Mouse (Mus musculus) liver, embryonic 12.5 days (tissue): ENCODE results near the gene Efnb2. TPM values are rescaled to one million over a fixed set of nuclear protein-coding genes. Genes with fewer than 3 reads are reported as not detected.
A peak's percentile ranks its signal among the peaks of the same experiment; 100 is the strongest.

Source experiments
- ATAC-seq: fragments of 200-750 bp; cut with Nextera tagmentation; 2 replicates; pipeline ENCODE4 v1.8.0; 2017; ENCODE audit warnings: moderate number of reproducible peaks, mild to moderate bottlenecking, moderate library complexity
- H3K27ac ChIP-seq: fragments of 300-500 bp; sonication (generic); 2 replicates; pipeline ENCODE4 v1.5.1; 2016; ENCODE audit warnings: mild to moderate bottlenecking
- H3K27me3 ChIP-seq: fragments of 300-500 bp; sonication (generic); replicated peaks from 2 replicates; pipeline ENCODE4 v1.6.1; 2016; ENCODE audit warnings: mild to moderate bottlenecking, moderate library complexity
- H3K36me3 ChIP-seq: fragments of 300-500 bp; sonication (generic); 2 replicates; pipeline ENCODE4 v1.6.1; 2016; ENCODE audit warnings: mild to moderate bottlenecking, moderate library complexity
- H3K4me1 ChIP-seq: fragments of 300-500 bp; sonication (generic); 2 replicates; pipeline ENCODE4 v1.6.1; 2016
- H3K4me2 ChIP-seq: fragments of 300-500 bp; sonication (generic); 2 replicates; pipeline ENCODE4 v1.6.1; 2016; ENCODE audit warnings: mild to moderate bottlenecking, moderate library complexity
- H3K4me3 ChIP-seq: fragments of 300-500 bp; sonication (generic); 2 replicates; pipeline ENCODE4 v1.5.1; 2016; ENCODE audit warnings: mild to moderate bottlenecking, moderate library complexity
- H3K9ac ChIP-seq: fragments of 300-500 bp; sonication (generic); 2 replicates; pipeline ENCODE4 v1.6.1; 2016; ENCODE audit warnings: mild to moderate bottlenecking, moderate library complexity
- H3K9me3 ChIP-seq: fragments of 300-500 bp; sonication (generic); replicated peaks from 2 replicates; pipeline ENCODE4 v1.6.1; 2016; ENCODE audit warnings: mild to moderate bottlenecking, moderate library complexity
- WGBS: fragments of 180-500 bp; shearing (Covaris S2); methylation state at CpG from one replicate; pipeline ENCODE4 v1.1.7; 2016; ENCODE audit not compliant: insufficient replicate concordance; 5-methylcytosine and 5-hydroxymethylcytosine counted together
- polyA plus RNA-seq: library from polyadenylated mRNA; unstranded; fragments of >200 nt; fragmentation: Nextera tagmentation; extraction: Ambion mirVana; gene quantifications from 2 replicates; pipeline ENCODE4 v1.2.1, GENCODE M21; 2016

Gene Efnb2
- polyA plus RNA-seq, 1 experiment from 2014 or later: 2.8 TPM

GRCm38 (mm10) chr8:8602616-8603461, 58.2 kb downstream of the Efnb2 start:
- H3K36me3 ChIP-seq: no peaks in the 10 kb centered on the region
- peak; percentile 35; the same call in 1 of the 2 replicates for ATAC-seq
- H3K9ac ChIP-seq: no peak overlapping the region
- no peak overlapping the region for H3K27ac ChIP-seq
- H3K9me3 ChIP-seq: no peaks in the 10 kb centered on the region
- 34% methylated on average over 7 of the region's 7 CpGs for WGBS
- no peaks in the 10 kb centered on the region for H3K27me3 ChIP-seq
- no peaks in the 10 kb centered on the region for H3K4me1 ChIP-seq
- no peak overlapping the region for H3K4me3 ChIP-seq
- no peak overlapping the region for H3K4me2 ChIP-seq

DNA sequence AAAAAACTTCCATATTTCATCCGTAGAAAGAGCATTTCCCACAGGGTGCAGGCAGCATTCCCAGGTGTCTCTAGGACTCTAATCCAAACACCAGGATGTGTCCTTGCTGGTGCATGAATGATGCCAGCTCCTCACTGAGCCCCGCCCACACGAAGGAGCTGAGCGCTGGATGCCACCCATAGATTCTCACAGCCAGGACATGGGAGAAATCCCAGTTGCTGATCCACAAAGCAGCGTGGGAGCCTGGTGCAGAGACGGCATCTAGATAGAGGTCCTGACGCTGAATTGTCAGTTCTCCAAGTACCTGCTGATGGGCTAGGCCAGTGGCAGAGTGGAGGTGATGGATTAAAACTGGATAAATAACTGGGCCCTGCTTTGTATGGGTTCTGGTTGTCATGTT, 61.1 kb downstream of the Efnb2 start:
- no peaks in the 10 kb centered on the region for H3K27me3 ChIP-seq
- no peaks in the 10 kb centered on the region for H3K36me3 ChIP-seq
- no peak overlapping the region for H3K4me2 ChIP-seq
- H3K9ac ChIP-seq: no peak overlapping the region
- WGBS: 79% methylated on average over 7 of the region's 7 CpGs
- H3K4me3 ChIP-seq: no peak overlapping the region
- no peaks in the 10 kb centered on the region for H3K9me3 ChIP-seq
- no peak for ATAC-seq
- H3K27ac ChIP-seq: no peak overlapping the region
- H3K4me1 ChIP-seq: no peaks in the 10 kb centered on the region

GRCm38 (mm10) chr8:8597434-8597833, 63.6 kb downstream of the Efnb2 start:
- 48% methylated on average over 13 of the region's 13 CpGs for WGBS
- Histone ChIP-seq H3K4me1 (no peaks in the 10 kb centered on the region), H3K36me3 (no peaks in the 10 kb centered on the region), H3K4me2 (no peak overlapping the region), H3K4me3 (no peak overlapping the region), H3K27ac (no peak overlapping the region), H3K27me3 (no peaks in the 10 kb centered on the region), H3K9me3 (no peaks in the 10 kb centered on the region), H3K9ac (no peak overlapping the region)
- no peak for ATAC-seq

- no peak overlapping the region for H3K4me3 ChIP-seq
- H3K9ac ChIP-seq: no peak overlapping the region
- H3K4me1 ChIP-seq: no peaks in the 10 kb centered on the region
- ATAC-seq: no peak
- no peaks in the 10 kb centered on the region for H3K36me3 ChIP-seq
- H3K27me3 ChIP-seq: no peaks in the 10 kb centered on the region
- H3K27ac ChIP-seq: no peak overlapping the region
- no peak overlapping the region for H3K4me2 ChIP-seq
- 68% methylated on average over 12 of the region's 12 CpGs for WGBS
- no peaks in the 10 kb centered on the region for H3K9me3 ChIP-seq
Observed at GRCm38 (mm10) chr8:8595831-8596611, 65.0 kb downstream of the Efnb2 start.

GRCm38 (mm10) chr8:8593812-8594211, 67.2 kb downstream of the Efnb2 start:
- no peak overlapping the region for H3K27ac ChIP-seq
- H3K4me2 ChIP-seq: no peak overlapping the region
- H3K9ac ChIP-seq: no peak overlapping the region
- H3K9me3 ChIP-seq: no peaks in the 10 kb centered on the region
- H3K27me3 ChIP-seq: no peaks in the 10 kb centered on the region
- no peaks in the 10 kb centered on the region for H3K36me3 ChIP-seq
- ATAC-seq: no peak
- WGBS: 45% methylated on average over 7 of the region's 7 CpGs
- no peak overlapping the region for H3K4me3 ChIP-seq
- no peaks in the 10 kb centered on the region for H3K4me1 ChIP-seq

GRCm38 (mm10) chr8:8593371-8593770, 67.7 kb downstream of the Efnb2 start:
- Histone ChIP-seq H3K9me3 (no peaks in the 10 kb centered on the region), H3K4me1 (no peaks in the 10 kb centered on the region), H3K27me3 (no peaks in the 10 kb centered on the region), H3K36me3 (no peaks in the 10 kb centered on the region), H3K4me2 (no peak overlapping the region), H3K4me3 (no peak overlapping the region), H3K27ac (no peak overlapping the region), H3K9ac (no peak overlapping the region)
- 87% methylated on average over 6 of the region's 6 CpGs for WGBS
- no peak for ATAC-seq

DNA sequence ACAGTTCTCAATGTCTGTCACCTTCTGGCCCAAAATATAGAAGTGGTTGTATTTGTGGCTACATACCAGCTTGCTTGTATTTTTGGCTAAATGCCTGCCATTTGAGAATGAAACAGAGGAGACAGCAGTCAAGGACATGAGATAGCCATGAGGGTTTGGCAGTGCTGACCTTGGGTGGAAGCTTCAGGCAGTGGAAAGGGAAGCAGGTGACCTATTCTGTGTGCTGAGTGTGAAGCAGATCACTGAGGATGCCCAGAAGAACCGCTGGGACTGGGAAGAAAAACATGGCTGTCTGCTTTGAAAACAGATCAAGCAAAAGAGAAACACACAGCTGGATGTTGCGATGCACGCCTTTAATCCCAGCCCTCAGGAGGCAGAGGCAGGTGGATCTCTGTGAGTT, 68.7 kb downstream of the Efnb2 start:
- Histone ChIP-seq H3K36me3 (no peaks in the 10 kb centered on the region), H3K27me3 (no peaks in the 10 kb centered on the region), H3K9me3 (no peaks in the 10 kb centered on the region), H3K9ac (no peak overlapping the region), H3K4me3 (no peak overlapping the region), H3K27ac (no peak overlapping the region), H3K4me2 (no peak overlapping the region), H3K4me1 (no peaks in the 10 kb centered on the region)
- 78% methylated on average over 3 of the region's 3 CpGs for WGBS
- ATAC-seq: no peak

GRCm38 (mm10) chr8:8583981-8584377, 77.1 kb downstream of the Efnb2 start:
- WGBS: 18% methylated on average over 4 of the region's 4 CpGs
- no peaks in the 10 kb centered on the region for H3K9me3 ChIP-seq
- no peak overlapping the region for H3K4me3 ChIP-seq
- H3K9ac ChIP-seq: no peak overlapping the region
- no peaks in the 10 kb centered on the region for H3K27me3 ChIP-seq
- peak overlapping the region; percentile 22 for H3K4me2 ChIP-seq
- H3K36me3 ChIP-seq: no peaks in the 10 kb centered on the region
- peaks cover 27% of the 10 kb centered on the region for H3K4me1 ChIP-seq
- peak; percentile 81 for ATAC-seq
- H3K27ac ChIP-seq: peak overlapping the region; percentile 63

DNA sequence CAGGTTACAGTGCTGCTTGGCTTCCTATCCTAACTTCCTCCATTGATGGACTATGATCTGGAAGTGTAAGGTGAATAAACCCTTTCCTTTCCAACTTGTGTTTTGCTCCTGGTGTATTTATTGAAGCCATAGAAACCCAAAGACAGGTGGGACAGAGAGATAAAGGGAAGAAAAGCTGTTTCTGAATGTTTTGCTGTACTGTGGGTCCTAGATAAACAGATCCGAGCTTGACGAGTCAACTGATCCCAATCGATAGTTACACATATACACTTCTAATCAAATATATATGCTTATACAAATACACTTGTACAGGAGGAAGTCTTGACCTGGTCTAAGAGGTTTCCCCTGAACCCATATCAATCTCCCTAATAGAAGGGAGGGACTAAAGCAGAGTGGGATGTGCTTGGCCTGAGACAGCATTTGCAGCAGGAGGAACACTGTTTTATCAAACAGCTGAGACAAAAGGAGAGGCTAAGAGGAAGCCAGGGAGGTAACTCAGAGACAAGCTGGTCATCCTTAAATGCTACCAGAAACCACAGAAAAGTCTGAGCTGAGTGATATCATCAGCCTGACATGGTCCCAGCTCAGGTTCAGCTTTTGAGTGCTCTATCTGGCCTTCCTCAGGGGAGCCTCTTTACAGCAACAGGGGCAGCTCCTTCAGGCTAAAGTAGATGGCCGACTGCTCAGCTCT, 77.6 kb downstream of the Efnb2 start:
- ATAC-seq: peak; percentile 74
- H3K4me2 ChIP-seq: peak overlapping the region; percentile 22
- no peak overlapping the region for H3K4me3 ChIP-seq
- no peaks in the 10 kb centered on the region for H3K27me3 ChIP-seq
- H3K27ac ChIP-seq: peak overlapping the region; percentile 63
- no peaks in the 10 kb centered on the region for H3K9me3 ChIP-seq
- peaks cover 27% of the 10 kb centered on the region for H3K4me1 ChIP-seq
- 23% methylated on average over 4 of the region's 4 CpGs for WGBS
- no peak overlapping the region for H3K9ac ChIP-seq
- no peaks in the 10 kb centered on the region for H3K36me3 ChIP-seq

DNA sequence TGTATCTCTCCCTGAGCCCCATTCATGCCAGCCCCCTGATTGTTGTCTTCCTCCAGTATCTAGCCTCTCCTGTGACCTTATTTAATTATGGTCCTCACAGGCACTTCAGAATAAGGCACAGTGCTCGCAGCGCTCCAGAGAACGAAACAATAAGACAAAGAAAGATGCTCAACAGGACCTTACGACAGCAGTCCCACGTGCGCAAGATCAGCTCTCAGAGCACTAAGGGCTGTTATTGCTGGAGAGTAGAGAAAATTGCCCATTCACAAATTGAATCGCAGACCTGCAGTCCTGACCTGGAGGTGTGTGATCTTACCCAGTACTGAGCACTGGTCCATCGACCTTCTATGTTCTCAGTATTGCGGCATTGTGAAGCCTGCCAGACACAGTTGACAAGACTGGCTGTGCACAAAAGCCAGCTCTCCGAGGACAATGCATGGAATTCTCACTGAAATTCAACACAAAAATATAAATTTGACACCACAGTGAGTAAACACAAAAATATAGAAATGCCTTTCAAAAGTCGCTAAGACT, 83.2 kb downstream of the Efnb2 start:
- ATAC-seq: no peak
- WGBS: 78% methylated on average over 11 of the region's 11 CpGs
- H3K9me3 ChIP-seq: no peaks in the 10 kb centered on the region

GRCm38 (mm10) chr8:8576833-8577232, 84.2 kb downstream of the Efnb2 start:
- H3K4me1 ChIP-seq: no peaks in the 10 kb centered on the region
- no peak for ATAC-seq
- H3K36me3 ChIP-seq: no peaks in the 10 kb centered on the region
- no peak overlapping the region for H3K27ac ChIP-seq
- no peaks in the 10 kb centered on the region for H3K9me3 ChIP-seq
- H3K4me2 ChIP-seq: no peak overlapping the region
- no peak overlapping the region for H3K4me3 ChIP-seq
- 72% methylated on average over 6 of the region's 6 CpGs for WGBS
- H3K9ac ChIP-seq: no peak overlapping the region
- H3K27me3 ChIP-seq: no peaks in the 10 kb centered on the region

More for the DNA sequence above, 83.2 kb downstream of the Efnb2 start:
- Histone ChIP-seq H3K4me1 (peaks cover 4% of the 10 kb centered on the region), H3K36me3 (no peaks in the 10 kb centered on the region), H3K27me3 (no peaks in the 10 kb centered on the region), H3K4me3 (no peak overlapping the region), H3K27ac (no peak overlapping the region), H3K4me2 (no peak overlapping the region), H3K9ac (no peak overlapping the region)

GRCm38 (mm10) chr8:8576286-8576685, 84.8 kb downstream of the Efnb2 start:
- Histone ChIP-seq H3K9ac (no peak overlapping the region), H3K4me3 (no peak overlapping the region), H3K36me3 (no peaks in the 10 kb centered on the region), H3K4me2 (no peak overlapping the region), H3K27ac (no peak overlapping the region), H3K4me1 (no peaks in the 10 kb centered on the region), H3K9me3 (no peaks in the 10 kb centered on the region), H3K27me3 (no peaks in the 10 kb centered on the region)
- 48% methylated on average over 6 of the region's 6 CpGs for WGBS
- ATAC-seq: no peak
